In the genomic region with DNA sequence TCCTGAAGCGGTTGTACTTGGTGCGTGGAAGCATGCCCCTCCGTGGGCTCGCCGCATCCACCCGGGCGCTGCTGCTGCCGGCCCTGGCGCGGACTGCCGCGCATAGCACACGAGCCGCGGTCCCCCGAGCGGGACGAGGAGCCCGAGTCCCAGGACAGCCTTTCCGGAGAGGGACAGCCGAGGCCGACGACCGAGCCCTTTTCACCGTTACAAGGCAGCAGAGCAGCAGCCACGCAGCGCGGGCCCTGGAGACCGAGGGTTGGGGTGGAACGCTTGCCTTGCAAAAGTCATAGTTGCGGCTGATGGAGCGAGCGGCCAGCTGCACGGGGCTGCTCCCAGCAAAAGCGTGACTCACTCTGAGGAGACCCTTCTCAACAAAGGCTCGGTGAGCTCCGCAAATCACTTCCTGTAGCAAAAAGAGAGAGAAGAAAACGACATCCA, we compare ENCODE assay signal across 9 mouse cellular contexts. TPM values are rescaled to one million over a fixed set of nuclear protein-coding genes. Genes with fewer than 3 reads are reported as not detected.
DNase-seq lines count a peak whose midpoint lies in the region; ATAC-seq and TF ChIP-seq lines count a peak whose summit lies in the region.
"Had no signal": no experiment of that assay in that cellular context is flagged by ENCODE, and none has a peak within 500 bp of the region (broad histone marks: within the 10 kb centered on the region; RNA-seq: fewer than 3 reads in every experiment).

No protein-coding gene starts in this region.

- H3K36me3 ChIP-seq in kidney, postnatal 0 days (ENCODE audit: insufficient read depth, low read length), result no peaks in the 10 kb centered on the region
- no peaks in the 10 kb centered on the region for H3K36me3 ChIP-seq in midbrain, embryonic 13.5 days
- no peaks in the 10 kb centered on the region for H3K36me3 ChIP-seq in thymus, adult 2 months (ENCODE audit: control insufficient read depth, insufficient read depth, low read length)

- H3K4me3 ChIP-seq in kidney, postnatal 0 days (replicated peaks; ENCODE audit: low read depth, low read length), result peak overlapping the region; percentile 34
- H3K4me3 ChIP-seq in midbrain, embryonic 13.5 days (replicated peaks), result peak overlapping the region; percentile 59
- no peak overlapping the region for H3K4me3 ChIP-seq in thymus, adult 2 months (ENCODE audit: control insufficient read depth, insufficient read depth, low read length)

- peaks cover 11% of the 10 kb centered on the region for H3K4me1 ChIP-seq in kidney, postnatal 0 days (replicated peaks; ENCODE audit: insufficient read depth, low read length)
- H3K4me1 ChIP-seq in midbrain, embryonic 13.5 days (replicated peaks), result peaks cover 52% of the 10 kb centered on the region
- no peaks in the 10 kb centered on the region for H3K4me1 ChIP-seq in thymus, adult 2 months (replicated peaks; ENCODE audit: control insufficient read depth, insufficient read depth, low read length)

- peak; percentile 22 to 27 for DNase-seq in lung, postnatal 4 days
- DNase-seq in lung, postnatal 36 days, result no peak
- peak; percentile 53 to 59 for DNase-seq in cerebellum, postnatal 25 days
- DNase-seq in frontal cortex, postnatal 36 days (ENCODE audit: low spot score in 2 of 2), result peak; percentile 39 to 48
- DNase-seq in kidney, postnatal 0 days (ENCODE audit: low spot score), result peak; percentile 31
- DNase-seq in thymus, adult 2 months, result no peak

- peak overlapping the region; percentile 46; the same call in 1 of the 2 replicates for H3K9ac ChIP-seq in kidney, postnatal 0 days (ENCODE audit: low read depth, low read length)
- peak overlapping the region; percentile 76 for H3K9ac ChIP-seq in midbrain, embryonic 13.5 days (replicated peaks)

- no peak for TF ChIP-seq CTCF in kidney, postnatal 0 days (IDR thresholded peaks at IDR 0.05; ENCODE audit: low read depth)
- TF ChIP-seq CTCF in thymus, adult 2 months (IDR thresholded peaks at IDR 0.05; ENCODE audit: borderline replicate concordance, control insufficient read depth, extremely low read depth, insufficient read depth, low read length, poor library complexity), result no peak

- no peak overlapping the region for H3K27ac ChIP-seq in kidney, postnatal 0 days
- H3K27ac ChIP-seq in midbrain, embryonic 13.5 days, result no peak overlapping the region
- no peak overlapping the region for H3K27ac ChIP-seq in thymus, adult 2 months (ENCODE audit: control insufficient read depth, insufficient read depth, low read length)

- H3K9me3 ChIP-seq in kidney, postnatal 0 days (replicated peaks; ENCODE audit: low read length), result no peaks in the 10 kb centered on the region
- H3K9me3 ChIP-seq in midbrain, embryonic 13.5 days, result no peaks in the 10 kb centered on the region

- H3K4me2 ChIP-seq in kidney, postnatal 0 days (ENCODE audit: low read length), result peak overlapping the region; percentile 83
- peak overlapping the region; percentile 94 for H3K4me2 ChIP-seq in midbrain, embryonic 13.5 days (replicated peaks)

- peaks cover 41% of the 10 kb centered on the region for H3K27me3 ChIP-seq in kidney, postnatal 0 days (ENCODE audit: insufficient read depth, low read length)
- H3K27me3 ChIP-seq in midbrain, embryonic 13.5 days, result peaks cover 40% of the 10 kb centered on the region
- peaks cover 18% of the 10 kb centered on the region; the same call in 1 of the 2 replicates for H3K27me3 ChIP-seq in thymus, adult 2 months (ENCODE audit: control insufficient read depth, insufficient read depth, low read length)

- ATAC-seq in kidney, postnatal 0 days (replicated peaks; ENCODE audit: low FRiP score, low read depth), result no peak
- no peak for ATAC-seq in midbrain, embryonic 13.5 days
- no peak for ATAC-seq in erythroid progenitor cell, adult 5-6 weeks (replicated peaks; ENCODE audit: low FRiP score, poor library complexity, severe bottlenecking)

- under 1% methylated on average over 38 of the region's 38 CpGs for WGBS in kidney, postnatal 0 days
- under 1% methylated on average over 38 of the region's 38 CpGs for WGBS in midbrain, embryonic 13.5 days
- WGBS in thymus, adult 2 months, result 3% methylated on average over 38 of the region's 38 CpGs

- TF ChIP-seq POLR2A in thymus, adult 2 months (IDR thresholded peaks at IDR 0.05; ENCODE audit: control insufficient read depth, extremely low read depth, insufficient read depth, low read length, poor library complexity), result no peak

RNA-seq across cellular contexts. Expression of gene Shc3, which starts 1.8 kb away (rescaled TPM):
- 0.34 TPM in 2 replicates for polyA plus RNA-seq in kidney, postnatal 0 days (2015; fragmentation: Nextera tagmentation; extraction: Ambion mirVana)
- polyA plus RNA-seq in midbrain, embryonic 13.5 days (2015; fragmentation: Nextera tagmentation; extraction: Ambion mirVana), result 3.2 and 4.1 TPM in 2 replicates
- polyA plus RNA-seq in thymus, adult 2 months (2012; rRNA removed), result 0.57 and 0.69 TPM in 2 replicates
- total RNA-seq in erythroid progenitor cell, adult 5-6 weeks (2015; ENCODE audit: low replicate concordance), result not detected in 2 replicates
- total RNA-seq in erythroid progenitor cell, adult 5-6 weeks (2017; ENCODE audit: low replicate concordance), result not detected in 2 replicates
- total RNA-seq: common myeloid progenitor, adult 5-6 weeks had no signal

Comparison
In these comparisons a context has a peak if more than half of its experiments do, and no peak if none do; other contexts are left out.
1. DNase-seq: peak in lung, postnatal 4 days (2 of 2), cerebellum, postnatal 25 days (2 of 2), frontal cortex, postnatal 36 days (2 of 2) and kidney, postnatal 0 days (single experiment); none in lung, postnatal 36 days (single experiment) and thymus, adult 2 months (single experiment).